Mouse (Mus musculus) adrenal gland, postnatal 0 days (tissue): ENCODE results near the gene Pdap1. TPM values are rescaled to one million over a fixed set of nuclear protein-coding genes. Genes with fewer than 3 reads are reported as not detected.

Experiments
- polyA plus RNA-seq: library from polyadenylated mRNA; unstranded; fragments of >200 nt; fragmentation: Nextera tagmentation; extraction: Ambion mirVana; gene quantifications from 2 replicates; pipeline ENCODE4 v1.2.1, GENCODE M21; 2015

The Pdap1 gene
- 58.7 and 70.8 TPM in 2 replicates for polyA plus RNA-seq

GRCm38 (mm10) chr5:145139571-145140519 lies at the start of gene Pdap1, which contains the start of gene Bud31:
Pdap1 (minus strand) TSS chr5:145140238.
Bud31 (plus strand) TSS chr5:145140362.

GRCm38 (mm10) chr5:145166536-145167305 lies 26.7 kb upstream of the Pdap1 start, which contains the start of the genes Ptcd1 and Cpsf4:
Ptcd1 (minus strand) TSS chr5:145167108.
Cpsf4 (plus strand) TSS chr5:145167213.

GRCm38 (mm10) chr5:145114071-145114605 lies 25.9 kb downstream of the Pdap1 start, which contains the start of gene Arpc1b:
Arpc1b (plus strand) TSS chr5:145114215.

DNA sequence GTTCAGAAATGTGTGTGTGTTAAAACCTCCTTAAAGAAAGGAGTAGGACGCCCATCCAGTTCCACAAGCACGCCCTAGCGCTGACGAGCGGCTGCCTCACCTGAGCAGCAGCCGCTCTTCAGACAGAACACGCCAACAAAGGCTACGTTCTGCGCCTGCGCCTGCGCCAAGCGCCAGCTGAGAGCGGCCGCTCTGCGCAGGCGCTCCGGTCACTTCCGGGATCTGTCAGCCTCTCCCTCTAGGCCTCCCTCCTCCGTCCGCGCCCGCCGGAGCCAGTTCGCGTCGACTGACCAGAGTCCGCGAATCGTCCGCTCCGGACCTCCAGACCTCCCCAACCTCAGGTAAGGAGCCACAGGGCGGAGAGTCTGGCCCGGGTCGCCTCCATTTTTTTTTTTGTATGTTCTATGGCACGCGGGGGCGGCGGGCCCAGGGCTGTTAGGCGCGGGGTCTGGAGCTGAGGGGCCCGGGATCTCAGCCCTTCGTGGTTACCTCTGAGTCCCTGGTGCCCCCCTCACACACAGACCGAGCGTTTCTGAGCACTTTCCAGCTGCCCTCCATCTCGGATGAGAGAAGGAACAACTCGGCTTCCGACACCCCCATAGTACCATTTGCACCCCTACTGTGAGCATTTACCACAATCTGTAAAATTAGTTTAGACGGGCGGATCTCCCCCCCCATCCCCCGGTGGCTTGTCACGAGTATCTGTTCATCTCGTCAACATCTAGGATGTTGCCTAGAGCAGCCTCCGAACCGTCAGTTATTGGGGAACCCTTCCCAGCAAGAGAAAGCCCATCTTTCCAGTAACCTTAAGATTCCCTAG lies 56.2 kb downstream of the Pdap1 start, which contains the start of the genes Arpc1a and Kpna7:
Gene Arpc1a (plus strand): TSS at position 199 of the 820 bp plus-strand sequence.
Gene Kpna7 (minus strand): TSS at position 399 of the 820 bp plus-strand sequence.

Other genes starting within 250 kb of the Pdap1 start
- 9.3 and 9.7 TPM in 2 replicates for gene Smurf1, start 174.4 kb downstream of the Pdap1 start, polyA plus RNA-seq
- gene Gm4871, start 107.5 kb downstream of the Pdap1 start, polyA plus RNA-seq: not detected in 2 replicates
- gene 1700018F24Rik, start 97.2 kb downstream of the Pdap1 start, polyA plus RNA-seq: not detected in 2 replicates
- gene Arpc1a, start 56.4 kb downstream of the Pdap1 start, polyA plus RNA-seq: 103 and 127 TPM in 2 replicates
- gene Kpna7, start 56.2 kb downstream of the Pdap1 start, polyA plus RNA-seq: 0.06 TPM in 1 of 2 replicates, not detected in the other
- 311 and 374 TPM in 2 replicates for gene Arpc1b, start 26.0 kb downstream of the Pdap1 start, polyA plus RNA-seq
- gene Bud31, start 124 bp upstream of the Pdap1 start, polyA plus RNA-seq: 227 and 301 TPM in 2 replicates
- 14.4 and 25.9 TPM in 2 replicates for gene Ptcd1, start 26.9 kb upstream of the Pdap1 start, polyA plus RNA-seq
- gene Cpsf4, start 27.0 kb upstream of the Pdap1 start, polyA plus RNA-seq: 19.0 and 22.3 TPM in 2 replicates
- gene Atp5j2, start 51.8 kb upstream of the Pdap1 start, polyA plus RNA-seq: 935 and 1,769 TPM in 2 replicates
- gene Zkscan14, start 61.6 kb upstream of the Pdap1 start, polyA plus RNA-seq: 12.5 and 13.6 TPM in 2 replicates
- gene Zkscan5, start 64.3 kb upstream of the Pdap1 start, polyA plus RNA-seq: 7.9 and 8.7 TPM in 2 replicates
- 35.8 and 45.4 TPM in 2 replicates for gene Zfp655, start 91.5 kb upstream of the Pdap1 start, polyA plus RNA-seq
- gene Zscan25, start 140.3 kb upstream of the Pdap1 start, polyA plus RNA-seq: 0.35 and 0.50 TPM in 2 replicates
- not detected in 2 replicates for gene Cyp3a57, start 205.0 kb upstream of the Pdap1 start, polyA plus RNA-seq